Mouse (Mus musculus) activated CD4-positive, CD25-positive, alpha-beta regulatory T cell, adult 4 months (primary cell): ENCODE measurements around the gene Psap. TPM values are rescaled to one million over a fixed set of nuclear protein-coding genes. Genes with fewer than 3 reads are reported as not detected.
A peak's percentile ranks its signal among the peaks of the same experiment; 100 is the strongest.
"Not testable (repeated sequence)": the region's sequence is repeated elsewhere in the genome, so short reads cannot be mapped to it uniquely, and the experiment has no call there.

Experiments
- ATAC-seq: one replicate; pipeline ENCODE4 v1.8.0; 2017
- polyA plus RNA-seq, 2 experiments: library from polyadenylated mRNA; unstranded; fragments of 100-300 nt; shearing (Covaris generic); gene quantifications; one replicate each; pipeline ENCODE4 v1.2.1; 2017

The Psap gene
- polyA plus RNA-seq = 100 to 1,000 TPM in 1 of 2 experiments, 10 to 100 TPM in 1; 95.5 to 199 TPM

DNA sequence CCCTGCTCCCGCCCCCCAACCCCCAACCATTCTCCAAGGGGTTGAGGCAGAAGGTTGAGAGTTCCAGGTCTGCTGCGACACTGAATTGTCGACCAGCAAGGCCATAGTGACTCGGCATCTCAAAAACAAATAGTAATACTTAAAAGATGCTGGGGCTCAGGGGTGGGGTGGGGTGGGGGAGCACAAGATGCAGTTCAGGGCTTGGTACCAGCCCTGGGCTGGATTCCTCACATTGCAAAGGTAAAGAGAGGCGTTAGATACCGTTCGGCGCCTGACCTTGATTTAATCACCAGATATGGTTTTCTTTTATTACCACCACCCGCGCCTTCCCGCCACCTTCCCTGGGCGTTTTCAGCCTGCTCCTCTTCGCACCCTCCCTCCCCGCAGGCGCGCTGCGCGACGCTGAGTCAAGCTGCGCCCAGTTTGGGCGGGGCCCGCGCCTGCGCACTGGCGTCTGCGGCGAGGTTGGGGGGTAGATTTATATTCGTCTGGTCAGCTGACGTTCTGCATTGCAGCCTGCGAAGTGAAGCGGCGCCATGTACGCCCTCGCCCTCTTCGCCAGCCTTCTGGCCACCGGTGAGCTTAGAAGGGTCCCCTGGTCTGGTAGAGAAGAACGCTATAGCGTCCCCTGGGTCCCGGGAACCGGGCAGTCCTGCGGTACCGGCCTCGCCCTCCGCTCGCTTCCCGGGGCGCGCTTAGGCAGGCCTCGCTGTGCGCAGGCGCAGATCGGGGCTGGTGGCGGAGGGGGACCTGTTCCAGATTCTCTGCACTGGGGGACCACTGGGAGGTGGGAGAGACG, at the start of gene Psap:
Gene Psap, plus strand, starts transcription at position 421 of the 799 bp plus-strand sequence.
- peak; percentile 91 for ATAC-seq

GRCm38 (mm10) chr10:60227666-60228065, 49.8 kb upstream of the Psap start:
- ATAC-seq = no peak

- no peak for ATAC-seq
These were observed 48.3 kb upstream of the Psap start for GRCm38 (mm10) chr10:60229113-60229512.

DNA sequence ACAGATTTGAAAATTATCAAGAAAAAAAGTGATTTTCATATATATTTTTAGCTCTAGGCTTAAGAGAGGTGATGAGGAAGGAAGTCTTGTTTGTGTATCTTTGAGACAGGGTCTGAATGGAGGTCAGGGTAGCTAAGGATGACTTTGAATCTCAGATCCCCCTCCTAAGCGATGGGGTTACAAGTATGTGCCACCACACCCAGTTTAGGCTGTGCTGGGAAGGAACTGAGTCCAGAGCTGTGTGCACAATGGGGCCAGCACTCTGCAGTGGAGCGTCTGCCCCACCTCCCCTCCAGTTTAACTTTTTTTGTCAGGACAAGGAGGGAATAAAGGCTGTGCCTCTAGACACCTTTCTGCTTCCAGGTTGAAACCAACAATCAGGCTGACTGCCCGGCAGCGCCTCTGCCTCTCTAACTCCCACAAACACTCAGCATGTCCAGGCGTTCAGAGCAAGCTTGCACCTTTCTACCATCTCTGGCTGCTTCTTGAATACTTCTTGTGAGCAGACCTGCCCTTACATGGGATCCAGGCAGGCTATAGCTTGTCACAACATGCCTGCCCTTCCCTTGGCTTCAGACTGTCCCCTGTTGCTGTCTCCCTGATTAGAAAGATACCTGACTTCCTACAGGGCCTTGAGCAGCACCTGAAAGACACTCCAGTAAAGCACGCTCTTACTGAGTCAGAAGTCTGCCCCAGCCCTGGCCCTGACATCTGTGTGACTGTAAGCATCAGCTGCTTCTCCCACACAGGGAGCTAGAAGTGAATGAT, 46.9 kb upstream of the Psap start:
- ATAC-seq = no peak

- no peak for ATAC-seq
These were observed 43.4 kb upstream of the Psap start for GRCm38 (mm10) chr10:60234006-60234405.

- not testable (repeated sequence) for ATAC-seq
These were observed 41.6 kb upstream of the Psap start for GRCm38 (mm10) chr10:60235876-60236275.

GRCm38 (mm10) chr10:60237475-60238154, 39.8 kb upstream of the Psap start:
- no peak for ATAC-seq

DNA sequence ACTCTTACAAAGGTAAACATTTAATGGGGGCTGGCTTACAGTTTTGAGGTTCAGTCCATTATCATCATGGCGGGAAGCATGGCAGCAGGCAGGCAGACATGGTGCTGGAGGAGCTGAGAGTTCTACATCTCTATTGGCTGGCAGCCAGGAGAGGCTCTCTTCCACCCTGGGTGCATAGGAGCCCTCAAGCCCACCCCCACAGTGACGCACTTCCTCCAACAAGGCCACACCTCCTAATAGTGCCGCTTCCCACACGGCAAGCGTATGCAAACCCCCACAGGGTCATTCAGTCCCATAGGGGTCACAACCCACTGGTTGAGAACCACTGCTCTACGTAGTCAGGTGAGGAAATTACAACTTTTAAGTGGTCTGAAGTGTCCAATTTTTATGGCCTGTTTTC, 37.0 kb upstream of the Psap start:
- ATAC-seq = no peak

GRCm38 (mm10) chr10:60243941-60244340, 33.5 kb upstream of the Psap start:
- ATAC-seq = no peak

- peak; percentile 93 for ATAC-seq
These were observed 32.4 kb upstream of the Psap start for GRCm38 (mm10) chr10:60245041-60245440.

GRCm38 (mm10) chr10:60245635-60246034, 31.8 kb upstream of the Psap start:
- ATAC-seq = no peak

DNA sequence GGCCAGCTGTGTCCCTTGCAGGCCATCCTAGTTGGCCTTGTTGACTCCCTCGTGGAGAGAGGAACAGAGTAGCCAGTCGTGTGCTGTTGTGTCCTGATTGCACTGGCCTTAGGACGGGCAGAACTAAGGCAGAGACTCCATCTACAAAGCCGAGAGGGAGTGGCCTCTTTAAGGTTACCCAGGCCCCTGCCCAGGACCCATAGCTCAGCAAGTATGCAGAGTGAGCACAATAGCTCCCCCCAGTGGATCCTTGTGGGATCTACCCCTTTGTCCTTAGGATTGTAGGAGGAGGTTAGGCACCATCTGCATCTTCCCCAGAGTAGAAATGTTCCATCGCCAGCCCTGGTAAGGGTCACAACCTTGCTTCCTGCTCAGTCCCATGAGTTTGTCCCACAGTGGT, 30.9 kb upstream of the Psap start:
- ATAC-seq = peak; percentile 56

DNA sequence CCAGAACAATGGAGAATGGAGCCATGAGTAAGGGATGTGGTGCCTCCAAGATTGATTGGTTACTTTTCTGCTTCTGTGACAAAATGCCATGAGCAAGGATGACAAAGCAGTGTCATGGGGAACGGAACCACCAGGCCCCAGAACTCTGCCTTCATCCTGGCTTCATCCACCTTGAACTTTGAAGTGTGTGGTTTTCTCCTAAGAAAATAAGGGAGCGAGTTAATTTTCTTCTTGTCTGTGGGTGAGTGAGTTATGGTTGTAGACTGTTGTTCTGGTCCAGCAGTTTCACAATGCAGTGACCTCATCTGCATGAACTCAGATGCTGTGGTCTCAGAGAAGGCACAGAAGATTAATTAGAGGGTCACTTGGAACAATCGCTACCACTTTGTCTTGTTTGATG, 29.1 kb upstream of the Psap start:
- not testable (repeated sequence) for ATAC-seq

DNA sequence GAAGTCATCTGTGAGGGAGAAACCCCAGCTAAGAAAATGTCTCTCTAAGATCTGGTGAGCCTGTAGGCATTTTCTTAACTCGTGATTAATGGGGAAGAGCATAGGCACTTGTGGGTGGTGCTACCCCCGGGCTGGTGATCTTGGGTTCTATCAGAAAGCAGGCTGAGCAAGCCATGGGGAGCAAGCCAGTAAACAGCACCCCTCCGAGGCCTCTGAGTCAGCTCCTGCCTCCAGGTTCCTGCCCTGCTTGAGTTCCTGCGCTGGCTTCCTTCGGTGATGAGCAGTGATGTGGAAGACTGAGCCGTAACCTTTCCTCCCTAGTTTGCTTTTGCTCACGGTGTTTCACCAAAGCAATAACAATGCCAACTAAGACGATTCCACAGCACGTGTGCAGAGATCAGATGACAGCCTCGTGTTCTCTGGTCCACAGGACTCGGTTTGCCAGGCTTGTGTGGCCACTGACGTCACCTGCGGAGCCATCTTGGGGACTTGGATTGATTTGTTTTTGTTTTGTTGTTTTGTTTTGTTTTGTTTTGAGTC, 26.9 kb upstream of the Psap start:
- no peak for ATAC-seq

GRCm38 (mm10) chr10:60252187-60252586, 25.2 kb upstream of the Psap start:
- no peak for ATAC-seq

GRCm38 (mm10) chr10:60252606-60253005, 24.8 kb upstream of the Psap start:
- no peak for ATAC-seq

- no peak for ATAC-seq
These were observed 21.3 kb upstream of the Psap start for GRCm38 (mm10) chr10:60256088-60256487.

GRCm38 (mm10) chr10:60257261-60257825, 20.1 kb upstream of the Psap start:
- no peak for ATAC-seq

GRCm38 (mm10) chr10:60260557-60261294, 16.7 kb upstream of the Psap start:
- no peak for ATAC-seq

DNA sequence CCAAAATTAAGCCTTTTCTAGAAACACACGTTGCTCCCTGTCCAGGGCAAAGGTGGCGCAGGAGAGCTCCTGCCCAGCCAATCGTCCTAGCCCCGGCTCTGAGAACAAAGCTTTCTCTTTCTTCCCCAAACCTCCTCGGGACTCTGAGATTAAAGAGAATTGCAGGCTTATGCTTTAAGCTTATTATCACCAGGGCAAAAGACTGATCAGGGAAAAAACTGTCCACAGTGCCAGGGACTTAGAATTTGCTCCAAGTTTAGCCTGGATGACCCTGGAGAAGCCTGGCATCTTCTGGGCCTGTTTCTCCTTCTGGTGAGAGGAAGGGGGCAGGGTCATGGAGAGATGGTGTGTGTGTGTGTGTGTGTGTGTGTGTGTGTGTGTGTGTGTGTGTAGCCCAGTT, 15.9 kb upstream of the Psap start:
- ATAC-seq = no peak

GRCm38 (mm10) chr10:60262386-60262785, 15.0 kb upstream of the Psap start:
- no peak for ATAC-seq

DNA sequence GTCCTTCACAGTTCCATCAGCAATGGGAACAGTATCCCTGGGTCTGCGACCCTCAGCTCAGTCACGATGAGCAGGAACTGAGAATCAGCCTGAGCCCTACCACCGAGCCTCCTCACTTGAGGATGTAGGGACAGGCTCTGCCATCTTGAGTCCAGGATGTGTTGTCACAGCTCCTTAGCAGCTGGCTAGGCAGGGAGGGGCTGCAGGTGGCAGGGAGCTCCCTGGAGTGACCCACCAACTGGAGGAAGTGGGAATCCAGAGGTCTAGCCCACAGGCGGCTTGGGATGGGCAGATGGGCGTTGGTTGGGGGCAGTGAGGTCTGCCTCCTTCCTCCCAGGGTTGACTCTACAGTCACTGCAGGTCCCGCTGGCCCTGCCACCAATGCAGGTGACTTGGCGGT, 14.1 kb upstream of the Psap start:
- no peak for ATAC-seq
